Mouse (Mus musculus) stomach, embryonic 14.5 days (tissue): ENCODE data around the gene Pick1. TPM values are rescaled to one million over a fixed set of nuclear protein-coding genes. Genes with fewer than 3 reads are reported as not detected.

Source experiments
- ATAC-seq: fragments of 200-750 bp; cut with Nextera tagmentation; 2 replicates; pipeline ENCODE4 v1.8.0; 2017; ENCODE audit warnings: low read depth, moderate TSS enrichment; ENCODE audit not compliant: insufficient number of reproducible peaks, insufficient read depth, low FRiP score
- H3K27ac ChIP-seq: fragments of 300-500 bp; sonication (generic); 2 replicates; pipeline ENCODE4 v1.5.1; 2014; ENCODE audit warnings: mild to moderate bottlenecking, low read length, moderate library complexity, mixed read lengths
- H3K27me3 ChIP-seq: fragments of 300-500 bp; sonication (generic); 2 replicates; pipeline ENCODE4 v1.6.1; 2014; ENCODE audit warnings: low read length, control low read depth, mixed read lengths; ENCODE audit not compliant: control insufficient read depth, insufficient read depth
- H3K36me3 ChIP-seq: fragments of 300-500 bp; sonication (generic); 2 replicates; pipeline ENCODE4 v1.6.1; 2014; ENCODE audit warnings: mild to moderate bottlenecking, control low read depth, low read length, moderate library complexity, mixed read lengths; ENCODE audit not compliant: control insufficient read depth, insufficient read depth
- H3K4me1 ChIP-seq: fragments of 300-500 bp; sonication (generic); 2 replicates; pipeline ENCODE4 v1.6.1; 2014; ENCODE audit warnings: low read length, control low read depth, mixed read lengths; ENCODE audit not compliant: control insufficient read depth, insufficient read depth
- H3K4me2 ChIP-seq: fragments of 300-500 bp; sonication (generic); replicated peaks from 2 replicates; pipeline ENCODE4 v1.6.1; 2014; ENCODE audit warnings: low read depth, low read length, control low read depth
- H3K4me3 ChIP-seq: fragments of 300-500 bp; sonication (generic); 2 replicates; pipeline ENCODE4 v1.5.1; 2014; ENCODE audit warnings: low read depth, low read length, control low read depth
- H3K9ac ChIP-seq: fragments of 300-500 bp; sonication (generic); replicated peaks from 2 replicates; pipeline ENCODE4 v1.6.1; 2014; ENCODE audit warnings: low read depth, mild to moderate bottlenecking, control low read depth, low read length, moderate library complexity, mixed read lengths
- H3K9me3 ChIP-seq: fragments of 300-500 bp; sonication (generic); 2 replicates; pipeline ENCODE4 v1.6.1; 2016; ENCODE audit warnings: low read depth, low read length, control low read depth; ENCODE audit not compliant: control insufficient read depth
- WGBS: fragments of 180-500 bp; shearing (Covaris S2); extraction: QIAGEN DNeasy Blood & Tissue Kit; methylation state at CpG from one replicate; pipeline ENCODE4 v1.1.7; 2014; 5-methylcytosine and 5-hydroxymethylcytosine counted together
- polyA plus RNA-seq: library from polyadenylated mRNA; unstranded; fragments of >200 nt; fragmentation: Nextera tagmentation; extraction: Ambion mirVana; gene quantifications from 2 replicates; pipeline ENCODE4 v1.2.1, GENCODE M21; 2014

Pick1 gene
- 28.7 and 33.1 TPM in 2 replicates for polyA plus RNA-seq

DNA sequence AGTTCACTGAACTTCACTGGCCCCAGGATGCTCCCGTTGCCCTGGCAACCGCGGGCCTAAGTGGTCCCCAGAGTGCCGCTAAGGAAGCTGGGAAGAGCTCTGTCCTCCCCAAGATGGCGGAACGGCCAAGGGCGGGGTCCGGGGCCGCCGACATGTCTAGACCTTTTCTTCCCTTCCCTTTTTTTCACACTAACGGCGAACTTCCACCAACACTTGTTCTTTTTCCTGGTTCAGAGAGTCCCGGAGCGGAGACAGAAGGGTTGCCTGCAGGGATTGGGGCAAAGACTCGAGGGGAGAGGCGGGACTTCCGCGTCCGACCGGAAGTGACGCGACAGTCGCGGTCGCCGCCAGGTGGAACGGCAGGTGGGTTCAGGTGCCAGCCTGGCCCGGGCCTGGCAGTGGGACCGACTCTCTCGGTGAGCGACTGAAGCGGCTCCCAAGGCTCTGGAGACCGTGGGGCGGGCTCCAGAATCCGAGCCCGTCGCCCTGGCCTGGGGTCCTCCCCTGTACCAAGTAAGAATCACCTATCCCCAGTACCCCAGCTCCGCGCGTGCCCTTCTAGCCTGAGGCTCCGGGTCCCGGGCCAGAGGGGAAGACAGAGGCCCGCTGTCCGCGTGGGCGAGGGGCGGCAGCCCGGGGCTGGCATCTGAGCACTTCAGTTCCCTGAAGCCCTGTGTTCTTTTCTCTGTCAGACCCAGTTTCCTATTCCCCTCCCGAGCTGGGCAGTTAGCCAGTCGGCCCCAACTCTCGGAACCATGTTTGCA, at the start of gene Pick1, which contains the start of gene Gm49486:
Gene Pick1 (plus strand): TSS at position 116 of the 764 bp plus-strand sequence.
Gene Gm49486 (plus strand): TSS at position 334 of the 764 bp plus-strand sequence.
- H3K4me3 ChIP-seq = peak within 1 kb of the TSS; percentile 70
- H3K9ac ChIP-seq = peak within 1 kb of the TSS; percentile 71
- WGBS = under 1% methylated on average over 51 of the region's 51 CpGs
- peak within 1 kb of the TSS; percentile 86 for H3K4me2 ChIP-seq
- H3K9me3 ChIP-seq = no peaks in the 10 kb centered on the region
- peak within 1 kb of the TSS; percentile 96 for H3K27ac ChIP-seq
- peaks cover 4% of the 10 kb centered on the region; the same call in 1 of the 2 replicates for H3K4me1 ChIP-seq
- H3K36me3 ChIP-seq = peaks cover 5% of the 10 kb centered on the region
- ATAC-seq = peak; percentile 89
- H3K27me3 ChIP-seq = no peaks in the 10 kb centered on the region

DNA sequence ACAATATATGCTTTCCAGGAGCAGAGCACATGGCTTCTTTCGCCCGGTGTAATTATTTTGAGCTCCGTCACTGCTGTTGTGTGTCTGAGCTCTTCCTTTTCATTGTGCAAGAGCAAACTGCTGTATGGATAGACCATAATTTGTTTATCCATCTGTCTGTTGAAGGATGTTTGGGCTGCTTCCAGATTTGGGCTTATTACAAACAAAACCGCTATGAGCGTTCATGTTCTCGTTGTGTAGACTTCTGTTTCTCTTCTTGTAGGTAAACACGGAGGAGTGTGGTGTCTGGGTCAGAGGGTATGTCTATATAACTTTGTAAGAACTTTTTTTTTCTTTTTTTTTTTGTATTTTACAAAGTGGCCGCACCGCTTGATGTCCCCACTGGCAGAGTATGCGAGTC, 43.8 kb upstream of the Pick1 start:
- Histone ChIP-seq H3K4me3 (no peak overlapping the region), H3K36me3 (no peaks in the 10 kb centered on the region), H3K4me1 (no peaks in the 10 kb centered on the region), H3K27me3 (no peaks in the 10 kb centered on the region), H3K4me2 (no peak overlapping the region), H3K27ac (no peak overlapping the region), H3K9me3 (no peaks in the 10 kb centered on the region), H3K9ac (no peak overlapping the region)
- WGBS = 60% methylated on average over 10 of the region's 10 CpGs
- ATAC-seq = no peak

DNA sequence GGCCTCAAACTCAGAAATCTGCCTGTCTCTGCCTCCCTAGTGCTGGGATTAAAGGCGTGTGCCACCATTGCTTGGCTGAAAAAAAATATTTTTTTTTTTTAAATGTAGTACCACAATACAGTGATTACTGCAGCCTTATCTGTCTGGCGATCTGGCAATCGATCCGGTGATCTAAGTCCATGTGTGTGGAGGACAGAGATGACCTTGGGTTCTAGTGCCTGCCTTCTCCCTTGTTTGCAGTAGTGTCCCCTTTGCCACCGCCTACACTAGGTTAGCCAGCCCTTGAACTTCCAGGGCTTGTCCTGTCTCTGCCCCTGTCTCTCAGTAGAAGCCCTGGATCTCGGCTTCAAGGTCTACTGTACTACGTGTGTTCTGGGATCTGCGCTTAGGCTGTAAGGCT, 41.2 kb upstream of the Pick1 start:
- Histone ChIP-seq H3K4me1 (peaks cover 2% of the 10 kb centered on the region; the same call in 1 of the 2 replicates), H3K9me3 (no peaks in the 10 kb centered on the region), H3K27ac (no peak overlapping the region), H3K9ac (no peak overlapping the region), H3K4me3 (no peak overlapping the region), H3K27me3 (no peaks in the 10 kb centered on the region), H3K36me3 (no peaks in the 10 kb centered on the region), H3K4me2 (no peak overlapping the region)
- no peak for ATAC-seq
- WGBS = 92% methylated on average over 8 of the region's 8 CpGs

DNA sequence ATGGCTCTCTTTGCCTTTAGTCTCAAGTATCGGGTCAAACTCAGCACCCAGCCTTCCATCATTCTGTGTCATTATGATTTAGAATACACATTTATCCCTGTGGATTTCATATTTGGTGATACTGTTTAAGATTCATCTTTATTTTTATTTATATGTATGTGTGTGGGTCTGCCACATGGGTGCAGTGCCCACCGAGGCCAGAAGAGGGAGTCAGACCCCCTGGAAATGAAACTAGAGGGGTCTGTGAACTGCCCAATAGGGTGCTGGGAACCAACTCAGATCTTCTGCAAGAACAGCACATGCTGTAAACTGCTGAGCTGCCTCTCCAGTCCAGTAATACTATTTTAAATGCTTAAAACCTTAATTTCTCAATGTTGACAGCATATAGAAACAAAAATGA, 37.5 kb upstream of the Pick1 start:
- H3K4me2 ChIP-seq = no peak overlapping the region
- H3K36me3 ChIP-seq = no peaks in the 10 kb centered on the region
- H3K9me3 ChIP-seq = no peaks in the 10 kb centered on the region
- WGBS = 88% methylated on average over 2 of the region's 2 CpGs
- no peaks in the 10 kb centered on the region for H3K27me3 ChIP-seq
- no peak overlapping the region for H3K4me3 ChIP-seq
- peaks cover 9% of the 10 kb centered on the region; the same call in 1 of the 2 replicates for H3K4me1 ChIP-seq
- no peak for ATAC-seq
- H3K9ac ChIP-seq = no peak overlapping the region
- no peak overlapping the region for H3K27ac ChIP-seq

DNA sequence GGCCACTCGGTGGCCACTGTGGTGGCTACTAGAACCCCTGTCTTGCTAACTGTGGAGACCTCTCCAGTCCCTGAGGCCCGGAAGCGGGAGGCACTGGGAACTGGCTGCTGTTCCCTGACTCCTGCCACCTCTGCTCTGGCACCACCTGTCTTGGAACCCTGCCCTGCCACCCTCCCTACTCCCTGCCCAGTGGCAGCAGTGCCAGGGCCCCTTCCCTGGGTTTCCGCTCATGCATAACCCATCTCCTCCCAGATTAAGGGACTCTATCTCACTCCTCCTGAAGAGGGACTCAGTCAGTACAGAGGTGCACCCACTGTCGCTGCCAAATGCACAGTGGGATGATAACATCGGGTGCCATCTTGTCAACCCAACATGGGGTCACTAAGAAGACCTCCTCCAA, 36.5 kb upstream of the Pick1 start:
- Histone ChIP-seq H3K27ac (peak overlapping the region; percentile 10; the same call in 1 of the 2 replicates), H3K36me3 (no peaks in the 10 kb centered on the region), H3K4me2 (no peak overlapping the region), H3K4me1 (peaks cover 9% of the 10 kb centered on the region; the same call in 1 of the 2 replicates), H3K9ac (no peak overlapping the region), H3K27me3 (no peaks in the 10 kb centered on the region), H3K4me3 (no peak overlapping the region), H3K9me3 (no peaks in the 10 kb centered on the region)
- no peak for ATAC-seq
- 88% methylated on average over 6 of the region's 6 CpGs for WGBS

DNA sequence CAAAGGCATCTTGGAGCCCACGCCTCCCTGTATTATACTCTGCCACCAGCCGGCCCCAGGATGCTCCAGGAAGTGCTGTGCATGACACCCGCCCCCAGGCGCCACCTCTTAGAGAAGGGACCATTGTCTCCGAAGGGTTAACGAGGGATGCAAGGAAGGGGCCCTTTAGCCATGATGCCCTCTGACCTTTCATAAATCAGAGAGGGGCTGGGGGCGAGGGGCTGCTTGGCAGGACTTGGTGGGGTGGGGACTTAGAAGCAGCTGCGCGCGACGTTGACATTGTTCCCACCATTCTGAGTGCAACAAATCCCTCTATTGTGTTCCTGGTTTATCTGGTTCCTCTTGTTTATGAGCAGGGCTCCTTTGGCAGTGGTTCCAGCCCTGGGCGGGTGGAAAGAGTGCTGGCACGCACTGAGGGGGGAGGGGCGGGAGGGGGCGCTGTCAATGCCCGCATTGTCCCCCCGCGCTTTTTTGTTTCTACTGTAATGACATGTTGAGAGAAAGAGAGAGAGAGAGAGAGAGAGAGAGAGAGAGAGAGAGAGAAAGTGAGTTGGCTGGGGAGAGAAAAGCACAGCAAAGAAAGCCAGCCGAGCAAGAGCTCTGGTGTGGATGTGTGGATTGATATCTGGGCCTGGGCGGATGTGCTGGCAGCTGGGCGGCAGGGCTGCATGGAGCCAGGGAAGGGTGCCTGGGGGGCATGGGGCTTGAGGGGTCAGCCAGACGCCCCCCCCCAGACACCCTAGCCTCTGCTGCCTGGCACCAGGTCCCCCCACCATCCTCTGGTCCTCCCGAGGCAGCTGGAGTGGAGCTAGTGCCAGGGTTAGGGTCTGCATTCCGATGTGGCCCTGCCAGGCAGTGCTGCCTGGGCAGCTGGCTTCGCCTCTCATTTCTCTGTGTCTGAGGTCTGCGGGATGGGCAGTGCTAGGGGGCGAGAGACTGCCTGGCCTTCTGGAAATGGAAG, 35.8 kb upstream of the Pick1 start:
- ATAC-seq = peak; percentile 65
- Histone ChIP-seq H3K9me3 (no peaks in the 10 kb centered on the region), H3K36me3 (no peaks in the 10 kb centered on the region), H3K27me3 (no peaks in the 10 kb centered on the region), H3K9ac (no peak overlapping the region), H3K4me2 (0 out of 2 replicates have a peak overlapping the region, but pooled peaks have one; percentile 5), H3K27ac (peak overlapping the region; percentile 68), H3K4me1 (peaks cover 9% of the 10 kb centered on the region; the same call in 1 of the 2 replicates), H3K4me3 (no peak overlapping the region)
- 43% methylated on average over 26 of the region's 27 CpGs for WGBS

DNA sequence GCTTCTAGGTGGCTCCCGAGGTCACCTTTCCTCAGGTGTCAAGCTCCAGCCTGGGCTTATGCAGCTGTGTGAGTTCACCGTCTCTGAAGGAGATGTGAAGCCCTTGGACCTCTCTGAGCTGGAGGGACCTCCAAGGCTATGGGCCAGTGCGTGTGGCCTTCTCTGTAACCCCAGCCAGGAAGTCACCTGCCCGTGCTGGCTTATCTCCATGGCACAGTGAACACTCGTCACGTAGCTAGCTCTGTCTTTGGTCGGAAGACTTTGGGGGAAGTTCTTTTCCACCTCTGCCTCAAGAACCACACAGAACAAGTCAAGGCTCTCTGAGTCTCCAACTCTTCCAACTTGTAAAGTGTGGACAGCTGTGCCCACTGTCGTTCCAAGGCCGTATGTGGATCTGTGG, 34.9 kb upstream of the Pick1 start:
- Histone ChIP-seq H3K27ac (peak overlapping the region; percentile 61; the same call in 1 of the 2 replicates), H3K4me1 (peaks cover 9% of the 10 kb centered on the region; the same call in 1 of the 2 replicates), H3K9me3 (no peaks in the 10 kb centered on the region), H3K9ac (no peak overlapping the region), H3K4me2 (no peak overlapping the region), H3K4me3 (no peak overlapping the region), H3K27me3 (no peaks in the 10 kb centered on the region), H3K36me3 (no peaks in the 10 kb centered on the region)
- ATAC-seq = no peak
- WGBS = 73% methylated on average over 9 of the region's 9 CpGs

DNA sequence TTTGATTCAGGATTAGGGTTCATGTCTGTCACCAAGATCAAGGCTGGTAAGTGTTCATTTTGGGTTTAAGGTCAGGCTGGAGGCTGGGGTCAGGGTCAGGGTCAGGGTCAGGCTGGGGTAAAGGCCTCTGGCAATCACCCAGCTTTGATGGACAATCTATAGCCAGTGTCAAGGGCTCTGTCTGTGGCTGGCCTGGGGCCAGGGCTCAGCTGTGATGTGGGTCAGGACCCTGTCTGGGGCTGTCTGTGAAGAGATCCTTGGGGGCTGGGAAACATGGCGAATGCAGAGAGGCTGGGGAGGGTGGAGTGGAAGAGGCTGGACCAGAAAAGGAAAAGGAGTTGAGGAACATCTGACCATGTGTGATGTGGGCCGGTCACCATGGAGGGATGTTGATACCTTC, 34.0 kb upstream of the Pick1 start:
- peaks cover 9% of the 10 kb centered on the region; the same call in 1 of the 2 replicates for H3K4me1 ChIP-seq
- ATAC-seq = no peak
- H3K27me3 ChIP-seq = no peaks in the 10 kb centered on the region
- H3K9me3 ChIP-seq = no peaks in the 10 kb centered on the region
- no peak overlapping the region for H3K27ac ChIP-seq
- H3K4me3 ChIP-seq = no peak overlapping the region
- H3K9ac ChIP-seq = no peak overlapping the region
- no peaks in the 10 kb centered on the region for H3K36me3 ChIP-seq
- WGBS = 79% methylated on average over 2 of the region's 2 CpGs
- H3K4me2 ChIP-seq = no peak overlapping the region
